Mouse (Mus musculus) hindlimb bud, embryonic 11.5 days (tissue): ENCODE results near the gene Duoxa2.

ENCODE experiments used
- DNase-seq: peaks from one replicate; pipeline ENCODE4 v3.0.0-alpha.2; 2012; ENCODE audit warnings: low read depth, low spot score; ENCODE audit errors: extremely low spot score

Gene Duoxa2

DNA sequence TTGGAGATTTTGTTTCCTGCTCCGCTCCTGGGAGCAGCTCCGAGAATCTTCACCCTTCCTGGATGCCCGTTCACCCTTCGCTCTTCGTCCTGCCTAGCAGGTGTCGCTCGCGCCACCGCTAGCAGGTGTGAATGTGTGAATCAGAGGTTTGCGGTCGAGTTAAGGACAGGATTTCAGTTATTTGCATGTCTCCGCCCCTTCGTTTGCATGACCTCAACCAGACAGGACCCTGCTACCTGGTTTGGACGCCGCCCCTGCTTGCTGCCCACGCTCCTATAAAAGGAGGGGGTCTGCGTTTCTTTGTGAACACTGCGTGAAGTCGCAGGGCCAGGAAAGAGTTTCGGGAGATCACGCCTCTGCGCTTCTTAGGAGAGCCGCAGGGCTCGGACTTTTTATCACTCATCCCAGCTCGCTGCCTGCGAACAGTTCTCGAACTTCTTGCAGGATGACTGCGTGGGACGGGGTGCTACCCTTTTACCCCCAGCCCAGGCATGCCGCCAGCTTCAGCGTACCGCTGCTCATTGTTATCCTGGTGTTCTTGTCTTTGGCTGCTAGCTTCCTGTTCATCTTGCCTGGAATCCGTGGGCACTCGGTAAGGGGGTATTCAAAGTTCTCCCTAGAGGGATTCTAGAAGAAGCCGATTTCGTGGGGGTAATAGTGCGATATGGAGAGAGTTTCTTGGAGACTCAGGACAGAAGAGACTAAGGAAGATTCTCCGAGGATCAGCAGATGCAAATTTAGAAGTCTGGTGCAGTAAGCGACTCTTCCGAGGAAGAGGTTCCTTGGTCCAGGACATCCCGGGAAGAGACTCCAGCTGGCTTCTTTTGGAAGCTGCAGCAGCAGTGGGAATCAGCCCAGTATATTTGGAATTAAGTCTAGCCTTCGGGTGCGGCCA is at the start of gene Duoxa2:
TSS of gene Duoxa2 (plus strand) at position 305 of the 895 bp plus-strand sequence.
- DNase-seq = no peak

DNA sequence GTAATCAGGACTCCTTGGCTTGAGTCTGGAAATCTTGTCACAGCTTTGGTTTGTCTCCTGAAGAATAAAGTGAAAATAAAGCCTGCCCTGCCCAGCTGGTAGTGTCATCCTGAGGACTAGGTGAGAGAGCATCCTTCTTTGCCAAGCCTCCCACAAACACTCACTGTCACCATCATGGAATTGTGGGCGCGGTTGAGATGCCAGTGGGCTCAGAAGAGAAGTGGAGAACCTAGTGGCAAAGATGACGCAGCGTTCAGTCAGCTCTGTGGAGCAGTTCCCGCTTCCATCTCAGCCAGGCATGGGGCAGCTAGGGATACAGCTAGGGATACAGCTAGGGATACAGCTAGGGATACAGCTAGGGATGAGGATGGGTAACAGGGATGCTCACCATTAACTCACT is 42.7 kb upstream of the Duoxa2 start:
- no peak for DNase-seq

DNA sequence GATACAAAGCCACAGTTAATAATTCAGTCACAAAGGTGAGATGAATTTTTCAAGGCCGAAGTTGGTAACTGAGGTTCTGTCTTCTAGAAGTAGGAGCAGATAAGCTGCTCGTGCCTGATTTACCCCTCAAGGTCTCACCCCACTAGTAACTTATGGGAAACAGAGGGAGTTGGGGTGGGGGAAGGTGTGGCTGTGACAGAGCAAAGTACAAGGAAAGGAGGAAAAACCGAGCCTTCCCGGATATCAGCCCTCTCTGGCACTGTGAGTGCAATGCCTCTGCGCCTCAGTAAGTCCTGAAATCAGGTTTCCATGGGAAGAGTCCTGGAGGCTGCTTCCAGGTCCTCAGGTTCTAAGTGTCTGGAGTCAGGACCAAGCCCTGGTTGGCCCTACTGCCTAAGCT is 38.0 kb upstream of the Duoxa2 start:
- DNase-seq = no peak

DNA sequence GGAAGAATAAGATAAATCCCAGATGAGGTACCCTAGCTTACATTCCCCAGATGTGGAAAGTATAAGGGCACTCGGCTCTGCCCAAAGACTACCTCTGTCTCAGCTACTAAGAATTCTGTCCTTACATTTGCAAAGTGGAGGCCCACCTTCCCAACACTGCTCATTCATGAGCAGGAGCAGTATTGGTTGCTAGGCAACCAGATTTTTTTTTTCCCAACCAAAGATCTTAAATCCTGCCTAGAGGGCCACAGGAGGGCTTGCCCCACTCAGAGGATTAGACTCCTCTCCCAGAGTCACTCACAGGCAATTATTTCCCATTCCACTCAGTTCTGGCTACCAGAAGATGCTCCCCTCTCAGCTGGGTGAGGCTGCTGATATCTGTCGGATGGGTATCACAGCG is 34.0 kb upstream of the Duoxa2 start:
- peak; percentile 10 for DNase-seq

DNA sequence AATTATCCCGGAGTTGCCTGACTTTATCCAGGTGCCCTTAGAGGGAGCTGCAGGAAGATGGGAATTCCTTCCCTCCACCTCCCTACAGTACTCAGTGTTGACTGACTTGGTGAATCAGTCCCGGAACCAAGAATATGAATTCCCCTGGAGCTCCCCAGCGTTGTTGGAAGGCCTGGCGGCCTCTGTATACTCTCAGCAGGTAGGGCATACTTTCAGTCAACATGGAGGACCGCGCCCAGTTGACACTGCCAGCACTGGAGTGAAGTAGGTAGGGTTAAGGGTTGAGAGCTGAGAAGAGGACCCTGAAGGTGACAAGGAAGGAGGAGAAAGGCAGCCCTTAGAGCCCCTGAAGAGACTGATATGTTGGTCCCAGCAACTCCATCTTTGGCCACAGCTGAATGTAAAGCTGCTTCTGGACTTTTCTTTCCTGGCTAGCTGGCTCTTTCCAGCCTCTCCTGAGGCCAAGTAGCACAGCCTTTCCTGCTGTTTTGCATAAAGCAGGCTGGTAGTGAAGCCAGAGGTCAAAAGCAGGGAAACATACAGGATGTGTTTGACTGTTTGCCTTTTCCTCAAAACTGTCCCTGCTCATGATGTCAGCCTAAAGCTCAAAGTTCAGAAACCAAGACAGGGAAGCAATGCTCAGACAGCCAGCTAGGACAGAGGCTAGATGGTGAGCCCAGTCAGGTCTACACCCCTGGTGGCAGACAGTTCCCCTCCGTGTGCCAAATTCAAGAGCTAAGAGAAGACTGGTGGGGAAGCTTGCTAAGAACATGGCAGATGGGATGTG is 32.1 kb upstream of the Duoxa2 start:
- no peak for DNase-seq

DNA sequence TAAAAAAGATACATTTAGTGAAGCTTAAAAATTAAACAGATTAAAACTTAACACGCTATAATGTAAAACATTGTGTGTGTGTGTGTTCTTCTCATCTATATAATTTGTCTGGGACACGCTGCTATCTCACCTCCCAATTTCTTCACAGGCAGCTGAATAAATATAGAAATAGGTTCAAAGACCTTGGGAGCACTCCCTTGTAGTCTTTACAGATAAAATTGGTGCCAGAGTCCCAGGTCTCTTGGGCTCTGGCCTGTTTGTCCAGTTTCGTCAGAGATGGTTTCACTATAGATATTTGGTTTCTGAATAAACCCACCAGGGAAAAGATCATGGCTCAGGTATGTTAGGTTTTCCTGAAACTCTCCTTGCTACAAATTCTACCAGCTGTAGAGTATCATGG is 19.9 kb upstream of the Duoxa2 start:
- DNase-seq = no peak

DNA sequence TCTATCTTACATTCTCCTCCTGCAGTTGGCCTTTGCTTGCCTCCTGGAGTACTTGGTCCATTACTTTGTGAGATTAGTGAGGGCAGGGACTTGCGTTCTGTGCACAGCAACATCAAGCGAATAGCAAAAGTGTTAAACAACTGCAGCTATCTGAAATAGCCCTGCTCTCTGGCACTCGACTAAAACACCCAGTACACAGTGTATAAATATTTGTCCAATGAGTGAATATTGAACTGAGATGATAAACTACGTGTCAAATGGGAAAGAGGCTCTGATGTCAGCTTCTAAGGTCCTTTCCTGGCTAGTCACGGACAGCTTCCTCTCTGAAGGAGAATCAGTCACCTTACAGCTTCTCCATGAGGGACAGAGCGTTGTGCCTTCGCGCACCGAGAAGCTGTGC is 14.6 kb upstream of the Duoxa2 start:
- no peak for DNase-seq

DNA sequence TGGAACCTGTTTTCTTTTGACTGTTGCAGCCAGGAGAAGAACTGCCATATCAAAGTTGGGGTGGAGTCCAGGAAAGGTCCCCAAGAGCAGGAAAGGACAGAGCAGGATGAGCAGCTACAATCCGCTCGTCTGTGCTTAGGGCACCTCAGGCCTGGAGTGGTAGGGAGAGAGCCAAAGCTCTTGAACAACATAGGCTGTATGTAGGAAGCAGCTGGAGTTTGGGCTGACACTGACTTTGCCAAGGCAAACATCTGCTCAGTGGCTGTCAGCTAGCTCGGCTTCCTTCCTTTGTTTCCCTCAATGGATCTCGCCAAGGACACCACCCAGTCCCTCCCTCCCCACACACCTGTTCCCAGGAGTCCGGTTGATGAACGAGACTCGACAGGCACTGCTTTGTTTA is 12.6 kb upstream of the Duoxa2 start:
- no peak for DNase-seq

DNA sequence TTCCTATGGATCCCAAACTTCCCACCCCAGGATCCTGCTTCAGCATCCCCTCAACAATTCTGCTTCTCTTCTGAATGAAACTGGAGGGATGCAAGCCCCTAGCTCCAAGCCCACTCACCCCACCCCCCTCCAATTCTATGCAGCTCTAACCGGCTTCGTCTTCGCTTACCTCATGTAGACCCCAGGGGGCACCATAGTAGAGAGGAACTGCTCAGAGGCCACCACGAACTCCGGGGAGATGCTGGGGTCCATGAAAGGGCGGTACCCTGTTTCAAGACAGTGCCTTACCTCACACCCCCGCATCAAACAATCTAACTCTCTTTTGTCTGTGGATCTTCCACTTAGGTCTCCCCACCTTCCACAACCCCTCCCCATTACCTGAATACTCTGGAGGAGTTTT is 3.8 kb upstream of the Duoxa2 start:
- no peak for DNase-seq

DNA sequence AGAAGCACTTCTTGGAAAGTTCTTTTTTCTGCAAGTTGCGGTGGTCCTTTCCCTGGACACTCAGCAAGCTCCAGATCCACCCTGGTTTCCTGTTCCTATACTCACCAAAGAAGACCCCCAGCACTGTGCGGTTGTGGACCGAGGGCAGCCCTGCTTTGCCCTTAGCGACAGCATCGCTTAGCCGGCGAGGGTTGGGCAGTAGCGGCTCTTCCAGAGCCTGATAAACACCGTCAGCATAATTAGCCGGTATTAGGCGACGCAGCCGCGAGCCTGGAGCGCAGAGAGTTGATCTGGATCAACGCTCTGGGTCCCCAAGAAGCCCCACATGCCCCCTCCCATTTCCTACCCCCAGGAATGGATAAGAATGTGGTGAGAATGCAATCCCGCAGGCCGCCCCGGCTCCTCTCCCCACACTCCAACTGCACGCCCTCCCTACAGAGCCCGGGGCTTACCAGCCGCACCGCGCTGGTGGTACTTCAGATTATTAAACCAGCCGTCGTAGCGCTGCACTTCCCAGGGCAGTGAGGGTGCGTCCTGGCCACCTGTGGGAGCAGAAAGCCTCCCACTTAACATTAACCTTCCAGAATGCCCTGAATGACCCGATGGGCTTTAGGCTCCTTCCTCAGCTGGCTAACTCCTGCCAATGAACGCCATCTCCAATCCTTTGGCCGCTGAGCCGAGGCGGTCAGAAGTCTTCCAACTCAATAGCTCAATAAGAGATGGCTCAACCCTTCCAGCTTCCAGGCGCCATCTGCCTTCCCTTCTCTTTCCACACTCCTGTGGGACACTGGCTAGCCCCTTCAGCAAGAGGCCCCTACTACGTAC is 1.2 kb upstream of the Duoxa2 start:
- no peak for DNase-seq

DNA sequence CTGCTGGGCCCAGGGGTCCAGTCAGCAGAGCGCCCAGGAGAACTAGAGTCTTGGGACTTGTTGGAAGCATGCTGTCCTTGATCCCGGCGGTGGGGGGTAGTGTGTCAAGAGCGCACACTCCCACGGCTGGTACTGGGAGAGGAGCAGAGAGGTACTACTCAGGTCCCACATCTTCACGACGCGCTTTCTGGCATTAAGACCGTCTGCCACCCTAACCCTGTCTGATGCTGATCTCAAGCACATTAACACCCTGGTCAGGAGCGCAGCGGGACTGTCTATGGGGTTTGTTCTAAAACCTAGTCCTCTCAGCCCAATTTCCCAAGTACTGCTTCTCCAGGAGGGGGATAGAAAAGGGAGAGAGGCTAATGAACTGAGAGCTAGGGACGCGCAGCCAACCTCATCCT is 602 bp upstream of the Duoxa2 start, which contains the start of gene Duox2:
TSS of gene Duox2 (minus strand) at position 354 of the 404 bp plus-strand sequence.
- DNase-seq = no peak

DNA sequence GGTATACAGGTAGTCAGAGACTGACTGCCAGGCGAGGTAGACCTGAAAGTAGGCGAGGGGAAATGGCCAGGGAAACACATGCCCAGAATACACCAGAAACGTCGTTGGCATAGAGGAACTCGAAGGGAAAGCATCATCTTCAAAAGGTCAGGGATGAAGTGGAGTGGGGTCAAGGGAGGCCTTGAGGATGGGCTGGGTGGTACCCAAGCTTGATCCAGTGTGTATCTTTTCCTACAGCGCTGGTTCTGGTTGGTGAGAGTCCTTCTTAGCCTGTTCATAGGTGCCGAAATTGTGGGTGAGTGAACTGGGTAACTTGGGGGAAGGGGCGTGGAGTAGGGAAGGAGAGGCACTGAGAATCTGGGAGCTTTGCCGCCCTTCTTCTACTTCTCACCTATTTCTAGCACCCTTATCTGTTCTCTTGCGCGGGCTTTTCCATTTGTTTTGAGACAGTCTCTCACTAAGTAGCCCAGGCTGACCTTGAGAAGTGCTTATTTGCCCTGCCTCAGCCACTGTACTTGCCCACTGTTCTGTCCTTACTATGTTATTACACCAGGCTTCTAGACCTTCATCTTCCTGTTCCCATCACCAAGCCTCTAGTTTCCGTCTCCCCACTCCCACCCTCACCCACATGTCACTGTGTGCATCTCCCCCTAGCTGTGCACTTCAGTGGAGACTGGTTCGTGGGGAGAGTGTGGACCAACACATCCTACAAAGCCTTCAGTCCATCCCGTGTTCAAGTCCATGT is 1.4 kb downstream of the Duoxa2 start:
- no peak for DNase-seq

DNA sequence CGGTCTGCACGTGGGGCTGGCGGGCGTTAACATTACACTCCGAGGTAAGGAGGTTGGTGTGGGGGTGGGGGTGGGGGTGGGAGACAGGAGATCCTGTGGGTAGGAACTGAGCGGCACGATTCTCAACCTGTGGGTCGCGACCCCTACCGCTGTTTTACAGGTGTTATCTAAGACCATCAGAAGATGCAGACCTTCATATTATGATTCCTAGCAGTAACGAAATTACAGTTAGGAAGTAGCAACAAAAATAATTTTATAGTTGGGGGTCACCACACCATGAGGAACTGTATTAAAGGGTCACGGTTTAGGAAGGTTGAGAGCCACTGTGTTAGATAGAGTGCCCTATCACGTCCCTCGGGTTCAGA is 1.9 kb downstream of the Duoxa2 start:
- no peak for DNase-seq

DNA sequence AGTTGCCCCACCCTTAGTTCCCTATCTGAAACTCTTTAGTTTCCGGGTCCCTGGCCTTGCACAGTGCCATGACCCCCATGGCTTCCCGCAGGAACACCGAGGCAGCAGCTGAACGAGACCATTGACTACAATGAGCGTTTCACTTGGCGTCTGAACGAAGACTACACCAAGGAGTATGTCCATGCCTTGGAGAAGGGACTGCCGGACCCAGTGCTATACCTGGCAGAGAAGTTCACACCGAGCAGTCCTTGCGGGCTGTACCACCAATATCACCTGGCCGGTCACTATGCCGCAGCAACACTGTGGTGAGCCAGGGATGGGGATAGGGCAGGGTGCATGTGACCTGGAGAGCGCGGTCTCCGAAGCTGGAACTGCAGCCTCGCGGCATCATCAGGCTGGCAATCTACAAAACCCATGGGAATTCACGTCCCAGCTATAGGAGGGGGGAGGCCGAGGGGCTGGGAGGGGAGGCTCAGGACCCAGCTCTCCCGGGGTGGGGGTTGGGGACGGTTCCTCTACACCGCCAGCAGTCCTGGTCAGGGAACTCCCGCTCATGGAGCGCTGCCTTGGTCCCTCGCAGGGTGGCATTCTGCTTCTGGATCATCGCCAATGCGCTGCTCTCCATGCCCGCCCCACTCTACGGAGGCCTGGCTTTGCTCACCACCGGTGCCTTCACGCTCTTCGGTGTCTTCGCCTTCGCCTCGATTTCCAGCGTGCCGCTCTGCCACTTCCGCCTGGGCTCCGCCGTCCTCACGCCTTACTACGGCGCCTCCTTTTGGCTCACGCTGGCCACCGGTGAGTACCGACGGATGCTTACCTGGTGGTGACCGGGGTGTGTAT is 2.6 kb downstream of the Duoxa2 start:
- no peak for DNase-seq

DNA sequence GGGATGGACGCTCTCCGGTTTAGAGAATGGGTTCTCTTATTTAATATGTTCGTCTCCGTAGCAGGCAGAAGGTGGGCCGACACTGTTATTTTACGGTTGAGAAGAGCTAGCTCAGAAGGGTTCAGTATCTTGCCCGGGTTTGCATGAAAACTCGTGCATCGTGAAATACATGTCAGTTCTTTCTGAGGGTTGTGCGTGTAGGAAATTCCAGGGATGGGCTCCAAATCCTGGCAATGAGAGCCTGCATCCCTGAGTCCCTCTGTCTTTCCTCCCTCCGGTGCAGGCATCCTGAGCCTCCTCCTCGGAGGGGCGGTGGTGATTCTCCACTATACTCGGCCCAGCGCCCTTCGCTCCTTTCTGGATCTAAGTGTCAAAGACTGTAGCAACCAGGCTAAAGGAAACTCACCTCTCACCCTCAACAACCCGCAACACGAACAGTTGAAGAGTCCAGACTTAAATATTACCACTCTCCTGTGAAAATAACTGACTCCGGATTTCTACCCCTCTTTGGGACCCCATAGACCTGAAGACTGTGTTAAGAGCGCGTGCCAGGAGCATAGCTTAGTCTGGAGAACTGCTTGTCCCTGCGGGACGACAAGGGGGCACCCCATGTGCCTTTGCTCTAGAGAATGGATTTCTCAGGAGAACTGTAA is 3.3 kb downstream of the Duoxa2 start:
- no peak for DNase-seq

DNA sequence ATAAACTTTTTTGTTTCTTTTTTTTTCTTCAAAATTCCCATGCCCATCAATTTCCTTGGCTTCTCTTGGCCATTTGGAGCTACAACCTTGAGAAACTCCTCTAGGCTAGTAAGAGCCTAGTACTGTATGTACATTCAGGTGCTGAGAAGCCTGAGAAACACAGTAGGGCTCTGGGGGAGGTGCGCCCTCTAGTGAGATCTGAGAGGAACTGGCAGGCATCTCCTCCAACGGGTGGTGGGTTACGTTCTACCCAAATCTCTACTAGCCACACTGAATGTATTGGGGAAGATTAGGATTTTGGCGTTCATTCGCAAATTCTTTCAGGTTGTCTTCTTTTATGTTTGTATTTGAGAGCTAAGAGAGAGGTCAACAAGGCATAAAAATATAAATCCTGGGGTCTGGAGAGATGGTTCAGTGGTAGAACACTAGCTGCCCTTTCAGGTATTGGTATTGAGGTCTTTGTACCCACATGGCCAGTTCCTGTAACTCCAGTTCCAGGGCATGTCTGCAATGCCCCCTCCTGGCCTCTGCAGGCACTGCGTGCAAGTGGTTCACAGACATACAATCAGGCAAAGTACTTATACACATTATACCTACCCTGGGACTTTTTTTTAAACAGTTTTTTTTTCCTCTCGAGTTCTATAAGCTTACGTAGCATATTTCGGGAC is 4.0 kb downstream of the Duoxa2 start:
- DNase-seq = peak; percentile 53

DNA sequence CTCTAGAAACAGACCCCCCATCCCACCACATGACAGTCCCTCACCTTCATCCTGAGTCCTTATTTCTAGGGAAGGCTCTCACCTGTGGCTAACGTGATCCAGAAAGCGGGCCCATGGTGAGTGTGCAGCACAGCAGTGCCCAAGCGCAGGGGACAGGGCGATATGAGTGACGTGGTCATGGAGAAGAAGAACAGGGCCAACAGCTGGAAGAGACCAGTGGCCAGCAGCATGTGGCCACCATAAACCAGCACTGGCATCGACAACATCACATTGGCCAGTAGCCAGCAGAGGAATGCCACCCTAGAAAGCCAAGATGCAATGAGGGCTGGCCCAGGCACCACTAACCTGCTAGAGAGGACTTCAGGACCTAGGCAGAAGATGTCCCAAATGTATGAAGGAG is 5.8 kb downstream of the Duoxa2 start:
- DNase-seq = no peak

DNA sequence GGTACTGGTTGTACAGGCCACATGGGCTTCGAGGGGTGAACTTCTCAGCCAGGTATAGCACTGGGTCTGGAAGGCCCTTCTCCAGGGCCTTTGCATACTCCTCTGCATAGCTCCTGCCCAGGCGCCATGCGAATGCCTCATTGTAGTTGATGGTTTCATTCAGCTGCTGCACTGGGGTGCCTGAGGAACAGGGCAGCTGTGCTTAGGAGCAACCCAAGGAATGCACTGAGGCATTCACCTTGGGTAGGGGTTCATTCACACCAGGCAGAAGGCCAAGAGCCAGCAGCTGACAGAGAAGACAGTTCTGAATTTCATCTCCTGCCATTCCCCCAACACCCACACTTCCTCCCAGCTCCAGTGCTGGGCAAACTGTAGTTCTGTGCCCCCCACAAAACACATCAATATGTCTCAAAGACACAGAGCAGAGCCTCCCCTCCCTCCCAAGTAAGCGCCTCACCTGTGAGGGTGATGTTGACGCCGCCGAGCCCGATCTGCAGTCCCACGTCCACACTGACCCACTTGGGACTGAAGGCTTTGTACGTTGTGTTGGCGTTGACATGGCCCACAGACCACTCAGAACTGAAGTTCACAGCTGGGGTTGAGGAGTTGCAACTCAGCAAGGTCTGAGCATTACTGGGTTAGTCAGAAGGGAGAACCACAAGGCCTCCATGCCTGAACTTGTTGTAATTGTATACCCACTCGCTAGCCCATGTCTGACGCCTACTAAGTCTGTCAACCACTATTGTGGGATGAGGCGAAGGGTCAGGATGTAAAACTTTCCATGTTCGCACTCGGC is 6.6 kb downstream of the Duoxa2 start:
- no peak for DNase-seq
